9 mouse cellular contexts compared by ENCODE assay signal in the genomic region with DNA sequence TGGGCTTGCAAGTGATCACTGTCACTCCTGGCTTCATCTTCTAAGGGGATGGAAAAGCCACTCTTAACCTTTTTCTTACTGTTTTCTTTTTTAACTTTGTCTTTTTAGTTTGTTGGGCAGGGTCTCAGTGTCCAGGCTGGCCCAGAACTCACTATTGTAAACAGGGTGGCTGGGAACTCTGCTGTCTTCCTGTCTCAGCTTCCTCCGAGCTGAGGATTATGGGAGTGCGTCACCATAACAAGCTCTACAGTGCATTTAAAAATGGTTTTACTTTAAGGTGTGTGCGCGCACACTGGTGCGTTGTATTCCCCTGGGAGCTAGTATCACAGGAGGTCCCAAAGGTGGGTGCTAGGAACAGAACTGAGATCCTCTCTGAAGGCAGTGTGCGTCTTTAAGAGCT. TPM values are rescaled to one million over a fixed set of nuclear protein-coding genes. Genes with fewer than 3 reads are reported as not detected.
DNase-seq lines count a peak whose midpoint lies in the region; ATAC-seq lines count a peak whose summit lies in the region.
"Had no signal": no experiment of that assay in that cellular context is flagged by ENCODE, and none has a peak within 500 bp of the region (broad histone marks: within the 10 kb centered on the region; RNA-seq: fewer than 3 reads in every experiment).

No protein-coding gene starts in this region.

- 77% methylated on average over 6 of the region's 6 CpGs for WGBS in kidney, embryonic 16.5 days
- WGBS in forebrain, embryonic 10.5 days: 76% methylated on average over 6 of the region's 6 CpGs
- 81% methylated on average over 6 of the region's 6 CpGs for WGBS in intestine, embryonic 15.5 days
- WGBS in midbrain, embryonic 12.5 days: 78% methylated on average over 6 of the region's 6 CpGs

- H3K27ac ChIP-seq in kidney, embryonic 16.5 days (ENCODE audit: low read length): peak overlapping the region; percentile 95
- H3K27ac ChIP-seq in forebrain, embryonic 10.5 days: peak overlapping the region; percentile 87
- H3K27ac ChIP-seq in intestine, embryonic 15.5 days: peak overlapping the region; percentile 81; the same call in 1 of the 2 replicates
- no peak overlapping the region for H3K27ac ChIP-seq in midbrain, embryonic 12.5 days (replicated peaks)

- H3K4me1 ChIP-seq in kidney, embryonic 16.5 days (ENCODE audit: insufficient read depth, low read length): peaks cover 13% of the 10 kb centered on the region; the same call in 1 of the 2 replicates
- H3K4me1 ChIP-seq in forebrain, embryonic 10.5 days: peaks cover 18% of the 10 kb centered on the region
- 0 out of 2 replicates have a peak, but pooled peaks cover 3% of the 10 kb centered on the region for H3K4me1 ChIP-seq in intestine, embryonic 15.5 days (replicated peaks)
- peaks cover 12% of the 10 kb centered on the region for H3K4me1 ChIP-seq in midbrain, embryonic 12.5 days

- no peaks in the 10 kb centered on the region for H3K27me3 ChIP-seq in kidney, embryonic 16.5 days (ENCODE audit: insufficient read depth, low read length)
- peaks cover 21% of the 10 kb centered on the region for H3K27me3 ChIP-seq in forebrain, embryonic 10.5 days (ENCODE audit: poor library complexity, severe bottlenecking)
- no peaks in the 10 kb centered on the region for H3K27me3 ChIP-seq in intestine, embryonic 15.5 days (replicated peaks)
- peaks cover 21% of the 10 kb centered on the region for H3K27me3 ChIP-seq in midbrain, embryonic 12.5 days
- H3K27me3 ChIP-seq: Patski had no signal

- peak overlapping the region; percentile 76 for H3K4me3 ChIP-seq in kidney, embryonic 16.5 days (ENCODE audit: low read length)
- peak overlapping the region; percentile 71 for H3K4me3 ChIP-seq in forebrain, embryonic 10.5 days
- H3K4me3 ChIP-seq in intestine, embryonic 15.5 days (replicated peaks): peak overlapping the region; percentile 64
- peak overlapping the region; percentile 49 for H3K4me3 ChIP-seq in midbrain, embryonic 12.5 days

- H3K9me3 ChIP-seq in kidney, embryonic 16.5 days (ENCODE audit: low read length): no peaks in the 10 kb centered on the region
- H3K9me3 ChIP-seq in forebrain, embryonic 10.5 days: peaks cover 3% of the 10 kb centered on the region; the same call in 1 of the 2 replicates
- H3K9me3 ChIP-seq in intestine, embryonic 15.5 days: no peaks in the 10 kb centered on the region
- no peaks in the 10 kb centered on the region for H3K9me3 ChIP-seq in midbrain, embryonic 12.5 days

- no peak for DNase-seq in kidney, postnatal 4 days
- DNase-seq in forebrain, embryonic 10.5 days (ENCODE audit: extremely low spot score, low spot score): no peak
- no peak for DNase-seq in urinary bladder, postnatal 10 days (ENCODE audit: low spot score)
- DNase-seq in cerebellum, adult 9-10 months: no peak

- H3K9ac ChIP-seq in kidney, embryonic 16.5 days (replicated peaks; ENCODE audit: low read length): peak overlapping the region; percentile 87
- H3K9ac ChIP-seq in intestine, embryonic 15.5 days: peak overlapping the region; percentile 75; the same call in 1 of the 2 replicates
- H3K9ac ChIP-seq in midbrain, embryonic 12.5 days (replicated peaks): peak overlapping the region; percentile 60; the same call in 1 of the 2 replicates

- H3K36me3 ChIP-seq in kidney, embryonic 16.5 days (ENCODE audit: insufficient read depth, low read length): no peaks in the 10 kb centered on the region
- no peaks in the 10 kb centered on the region for H3K36me3 ChIP-seq in forebrain, embryonic 10.5 days (replicated peaks)
- H3K36me3 ChIP-seq in intestine, embryonic 15.5 days: no peaks in the 10 kb centered on the region
- H3K36me3 ChIP-seq in midbrain, embryonic 12.5 days: no peaks in the 10 kb centered on the region

- ATAC-seq in kidney, embryonic 16.5 days (ENCODE audit: low FRiP score, low TSS enrichment): no peak
- ATAC-seq in intestine, embryonic 15.5 days: no peak; the same call in 1 of the 2 replicates
- ATAC-seq in midbrain, embryonic 12.5 days (ENCODE audit: low FRiP score, low read depth): no peak
- ATAC-seq in monocyte, adult 5-6 weeks (replicated peaks; ENCODE audit: insufficient number of reproducible peaks, low FRiP score, low TSS enrichment, poor library complexity, severe bottlenecking): no peak

- peak overlapping the region; percentile 87 for H3K4me2 ChIP-seq in kidney, embryonic 16.5 days (replicated peaks; ENCODE audit: low read depth, low read length)
- peak overlapping the region; percentile 90 for H3K4me2 ChIP-seq in intestine, embryonic 15.5 days (replicated peaks)
- peak overlapping the region; percentile 77 for H3K4me2 ChIP-seq in midbrain, embryonic 12.5 days (replicated peaks)

RNA-seq across cellular contexts. Expression of a gene that starts 29.3 kb away (rescaled TPM):
- polyA plus RNA-seq in kidney, embryonic 16.5 days (2015; fragmentation: Nextera tagmentation; extraction: Ambion mirVana): 41.1 and 42.9 TPM in 2 replicates
- 23.3 and 25.4 TPM in 2 replicates for polyA plus RNA-seq in forebrain, embryonic 10.5 days (2016; fragmentation: Nextera tagmentation; extraction: Ambion mirVana)
- 36.3 and 42.0 TPM in 2 replicates for polyA plus RNA-seq in intestine, embryonic 15.5 days (2015; fragmentation: Nextera tagmentation; extraction: Ambion mirVana)
- polyA plus RNA-seq in midbrain, embryonic 12.5 days (2016; fragmentation: Nextera tagmentation; extraction: Ambion mirVana): 39.0 and 43.6 TPM in 2 replicates
- 0.86 to 3.1 TPM (median 1.3 TPM) in 3 replicates for total RNA-seq in monocyte, adult 5-6 weeks (2017)

RNA-seq across cellular contexts. Expression of a gene that starts 29.4 kb away (rescaled TPM):
- 34.6 and 41.5 TPM in 2 replicates for polyA plus RNA-seq in kidney, embryonic 16.5 days (2015; fragmentation: Nextera tagmentation; extraction: Ambion mirVana)
- 3.5 and 7.6 TPM in 2 replicates for polyA plus RNA-seq in forebrain, embryonic 10.5 days (2016; fragmentation: Nextera tagmentation; extraction: Ambion mirVana)
- 45.1 and 58.0 TPM in 2 replicates for polyA plus RNA-seq in intestine, embryonic 15.5 days (2015; fragmentation: Nextera tagmentation; extraction: Ambion mirVana)
- polyA plus RNA-seq in midbrain, embryonic 12.5 days (2016; fragmentation: Nextera tagmentation; extraction: Ambion mirVana): 2.3 and 4.0 TPM in 2 replicates
- 1.1 to 4.2 TPM (median 1.6 TPM) in 3 replicates for total RNA-seq in monocyte, adult 5-6 weeks (2017)

RNA-seq across cellular contexts. Expression of a gene that starts 50.4 kb away (rescaled TPM):
- polyA plus RNA-seq in kidney, embryonic 16.5 days (2015; fragmentation: Nextera tagmentation; extraction: Ambion mirVana): not detected in 2 replicates
- 0.11 TPM in 1 of 2 replicates, not detected in the other for polyA plus RNA-seq in forebrain, embryonic 10.5 days (2016; fragmentation: Nextera tagmentation; extraction: Ambion mirVana)
- not detected in 2 replicates for polyA plus RNA-seq in intestine, embryonic 15.5 days (2015; fragmentation: Nextera tagmentation; extraction: Ambion mirVana)
- polyA plus RNA-seq in midbrain, embryonic 12.5 days (2016; fragmentation: Nextera tagmentation; extraction: Ambion mirVana): 0.18 TPM in 1 of 2 replicates, not detected in the other
- not detected in 3 replicates for total RNA-seq in monocyte, adult 5-6 weeks (2017)
- polyA plus RNA-seq: Patski had no signal
